Comparison of ENCODE assay signal across 9 mouse cellular contexts in the genomic region with DNA sequence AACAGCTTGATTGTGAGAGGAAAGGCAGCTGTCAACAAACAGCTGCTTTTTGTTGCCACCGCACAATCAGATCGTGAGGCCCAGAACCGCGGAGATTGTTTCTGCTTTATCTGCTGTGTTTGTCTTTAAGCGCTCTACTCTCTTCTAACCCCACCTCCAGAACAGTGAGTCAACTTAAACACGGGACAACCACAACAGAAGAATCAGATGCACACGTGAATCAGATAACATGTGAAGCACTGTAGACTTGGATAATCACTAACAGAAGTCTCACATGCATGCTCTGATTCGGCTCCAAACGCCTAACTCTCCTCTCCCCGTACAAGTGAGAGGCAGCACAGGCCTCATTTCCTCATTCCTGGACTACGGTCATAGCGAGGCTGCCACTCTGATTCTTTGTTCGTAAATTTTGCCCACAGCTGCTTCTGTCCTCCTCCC.
DNase-seq lines count a peak whose midpoint lies in the region; ATAC-seq and TF ChIP-seq lines count a peak whose summit lies in the region.
"Had no signal": no experiment of that assay in that cellular context is flagged by ENCODE, and none has a peak within 500 bp of the region (broad histone marks: within the 10 kb centered on the region; RNA-seq: fewer than 3 reads in every experiment).

No protein-coding gene starts in this region.

- WGBS in forebrain, embryonic 13.5 days: 62% methylated on average over 13 of the region's 13 CpGs
- 64% methylated on average over 13 of the region's 13 CpGs for WGBS in forebrain, embryonic 12.5 days
- WGBS in lung, postnatal 0 days: 15% methylated on average over 13 of the region's 13 CpGs
- 69% methylated on average over 13 of the region's 13 CpGs for WGBS in hindbrain, embryonic 10.5 days

- no peak overlapping the region for H3K27ac ChIP-seq in forebrain, embryonic 13.5 days
- no peak overlapping the region for H3K27ac ChIP-seq in forebrain, embryonic 12.5 days
- H3K27ac ChIP-seq in lung, postnatal 0 days (ENCODE audit: low read length): peak overlapping the region; percentile 51
- no peak overlapping the region for H3K27ac ChIP-seq in hindbrain, embryonic 10.5 days

- DNase-seq in embryo, embryonic 10.5 days (ENCODE audit: low spot score): peak; percentile 50
- DNase-seq in heart, postnatal 10 days: peak; percentile 21 to 31
- DNase-seq in lung, postnatal 0 days (ENCODE audit: low spot score): peak; percentile 66
- DNase-seq in frontal cortex, adult 2 months (ENCODE audit: extremely low spot score in 1 of 2, low spot score in 1 of 2): no peak
- DNase-seq in hindbrain, embryonic 10.5 days (ENCODE audit: low spot score): no peak
- no peak for DNase-seq in testis, postnatal 14 days (ENCODE audit: low spot score)

- no peak for TF ChIP-seq EP300 in lung, postnatal 0 days (IDR thresholded peaks at IDR 0.05)

- intact Hi-C loops in heart, postnatal 10 days (cut with DNase I): no loop called here

- no peaks in the 10 kb centered on the region for H3K27me3 ChIP-seq in forebrain, embryonic 13.5 days
- H3K27me3 ChIP-seq in forebrain, embryonic 12.5 days: no peaks in the 10 kb centered on the region
- H3K27me3 ChIP-seq in lung, postnatal 0 days (replicated peaks; ENCODE audit: insufficient read depth, low read length): no peaks in the 10 kb centered on the region
- no peaks in the 10 kb centered on the region for H3K27me3 ChIP-seq in hindbrain, embryonic 10.5 days (ENCODE audit: insufficient read depth, poor library complexity, severe bottlenecking)

- no peak for TF ChIP-seq CTCF in lung, postnatal 0 days (IDR thresholded peaks at IDR 0.05)

- ATAC-seq in forebrain, embryonic 13.5 days: 0 out of 2 replicates have a peak, but pooled peaks have one; percentile 38
- no peak for ATAC-seq in forebrain, embryonic 12.5 days (ENCODE audit: low FRiP score)
- ATAC-seq in lung, postnatal 0 days: peak; percentile 75

- no peak overlapping the region for H3K4me3 ChIP-seq in forebrain, embryonic 13.5 days
- no peak overlapping the region for H3K4me3 ChIP-seq in forebrain, embryonic 12.5 days (replicated peaks)
- H3K4me3 ChIP-seq in lung, postnatal 0 days (ENCODE audit: low read depth, low read length): no peak overlapping the region
- no peak overlapping the region for H3K4me3 ChIP-seq in hindbrain, embryonic 10.5 days
- H3K4me3 ChIP-seq: myocyte had no signal

- H3K4me2 ChIP-seq in forebrain, embryonic 13.5 days: no peak overlapping the region
- H3K4me2 ChIP-seq in forebrain, embryonic 12.5 days: no peak overlapping the region
- peak overlapping the region; percentile 1; the same call in 1 of the 2 replicates for H3K4me2 ChIP-seq in lung, postnatal 0 days (replicated peaks; ENCODE audit: low read depth, low read length)

- H3K9ac ChIP-seq in forebrain, embryonic 13.5 days: no peak overlapping the region
- H3K9ac ChIP-seq in forebrain, embryonic 12.5 days: no peak overlapping the region
- H3K9ac ChIP-seq in lung, postnatal 0 days (replicated peaks; ENCODE audit: low read depth): no peak overlapping the region

- H3K4me1 ChIP-seq in forebrain, embryonic 13.5 days: peaks cover 21% of the 10 kb centered on the region
- H3K4me1 ChIP-seq in forebrain, embryonic 12.5 days: peaks cover 7% of the 10 kb centered on the region; the same call in 1 of the 2 replicates
- peaks cover 2% of the 10 kb centered on the region; the same call in 1 of the 2 replicates for H3K4me1 ChIP-seq in lung, postnatal 0 days (ENCODE audit: insufficient read depth, low read depth, low read length)
- peaks cover 11% of the 10 kb centered on the region; the same call in 1 of the 2 replicates for H3K4me1 ChIP-seq in hindbrain, embryonic 10.5 days (replicated peaks)

- H3K36me3 ChIP-seq in forebrain, embryonic 13.5 days (ENCODE audit: poor library complexity, severe bottlenecking): no peaks in the 10 kb centered on the region
- no peaks in the 10 kb centered on the region for H3K36me3 ChIP-seq in forebrain, embryonic 12.5 days (replicated peaks)
- no peaks in the 10 kb centered on the region for H3K36me3 ChIP-seq in lung, postnatal 0 days (ENCODE audit: insufficient read depth, low read length)
- H3K36me3 ChIP-seq in hindbrain, embryonic 10.5 days: no peaks in the 10 kb centered on the region

- H3K9me3 ChIP-seq in forebrain, embryonic 13.5 days (replicated peaks): no peaks in the 10 kb centered on the region
- no peaks in the 10 kb centered on the region for H3K9me3 ChIP-seq in forebrain, embryonic 12.5 days
- no peaks in the 10 kb centered on the region for H3K9me3 ChIP-seq in lung, postnatal 0 days (ENCODE audit: low read length)
- no peaks in the 10 kb centered on the region for H3K9me3 ChIP-seq in hindbrain, embryonic 10.5 days

Comparison
In these comparisons a context has a peak if more than half of its experiments do, and no peak if none do; other contexts are left out.
1. DNase-seq: peak in embryo, embryonic 10.5 days (single experiment), heart, postnatal 10 days (2 of 2) and lung, postnatal 0 days (single experiment); none in frontal cortex, adult 2 months (0 of 2), hindbrain, embryonic 10.5 days (single experiment) and testis, postnatal 14 days (single experiment).